Mouse (Mus musculus) liver, embryonic 14.5 days (tissue): ENCODE results near the gene Cnnm1. TPM values are rescaled to one million over a fixed set of nuclear protein-coding genes. Genes with fewer than 3 reads are reported as not detected.

Experiments used
- ATAC-seq: fragments of 200-750 bp; cut with Nextera tagmentation; 2 replicates; pipeline ENCODE4 v1.8.0; 2017; ENCODE audit warnings: moderate number of reproducible peaks, mild to moderate bottlenecking, moderate library complexity; ENCODE audit not compliant: insufficient read depth
- DNase-seq, 3 experiments: peaks; one replicate each; pipeline ENCODE4 v3.0.0-alpha.2; 2012 to 2013; ENCODE audit warnings: low read depth in 3 of 3, low spot score in 3 of 3
- H3K27ac ChIP-seq: fragments of 300-500 bp; sonication (generic); 2 replicates; pipeline ENCODE4 v1.5.1; 2014; ENCODE audit warnings: moderate library complexity, mild to moderate bottlenecking, control low read depth, inconsistent platforms
- H3K27me3 ChIP-seq: fragments of 300-500 bp; sonication (generic); 2 replicates; pipeline ENCODE4 v1.6.1; 2014; ENCODE audit warnings: mild to moderate bottlenecking, low read length, moderate library complexity; ENCODE audit not compliant: control insufficient read depth, insufficient read depth
- H3K36me3 ChIP-seq: fragments of 300-500 bp; sonication (generic); replicated peaks from 2 replicates; pipeline ENCODE4 v1.6.1; 2014; ENCODE audit warnings: low read depth; ENCODE audit not compliant: control insufficient read depth, insufficient read depth
- H3K4me1 ChIP-seq, 2 experiments: fragments of 200-500 bp in 1 of 2; fragments of 300-500 bp in 1 of 2; sonication (generic) in 1 of 2; replicated peaks; 2 replicates each; pipeline ENCODE4 v1.6.1; 2012 to 2014; ENCODE audit warnings: antibody characterized with exemption in 1 of 2, inconsistent platforms in 1 of 2, low read length in 1 of 2; ENCODE audit not compliant: control insufficient read depth in 2 of 2, insufficient read depth in 2 of 2
- H3K4me2 ChIP-seq: fragments of 300-500 bp; sonication (generic); 2 replicates; pipeline ENCODE4 v1.6.1; 2014; ENCODE audit warnings: low read depth, mild to moderate bottlenecking, control low read depth, moderate library complexity
- H3K4me3 ChIP-seq, 2 experiments: fragments of 200-500 bp in 1 of 2; fragments of 300-500 bp in 1 of 2; sonication (generic) in 1 of 2; 2 replicates each; pipeline ENCODE4 v1.5.1; 2012 to 2014; ENCODE audit warnings: low read depth in 2 of 2, low read length in 2 of 2, mild to moderate bottlenecking in 2 of 2, control low read depth in 1 of 2, inconsistent platforms in 1 of 2, moderate library complexity in 1 of 2; ENCODE audit not compliant: insufficient read depth in 1 of 2
- H3K9ac ChIP-seq: fragments of 300-500 bp; sonication (generic); replicated peaks from 2 replicates; pipeline ENCODE4 v1.6.1; 2014; ENCODE audit warnings: mild to moderate bottlenecking, control low read depth, moderate library complexity
- H3K9me3 ChIP-seq: fragments of 300-500 bp; sonication (generic); 2 replicates; pipeline ENCODE4 v1.6.1; 2016; ENCODE audit warnings: low read length, mixed read lengths; ENCODE audit not compliant: control insufficient read depth
- CTCF ChIP-seq: IDR thresholded peaks from 2 replicates; pipeline ENCODE4 v1.5.1; 2016; ENCODE audit warnings: antibody characterized with exemption, low read depth, control low read depth
- EP300 ChIP-seq: IDR thresholded peaks from 2 replicates; pipeline ENCODE4 v1.6.1; 2016; ENCODE audit warnings: antibody characterized with exemption, low read depth
- WGBS: fragments of 180-500 bp; shearing (Covaris S2); extraction: QIAGEN DNeasy Blood & Tissue Kit; methylation state at CpG from one replicate; pipeline ENCODE4 v1.1.7; 2014; ENCODE audit not compliant: insufficient replicate concordance; 5-methylcytosine and 5-hydroxymethylcytosine counted together
- polyA plus RNA-seq, 2 experiments: library from polyadenylated mRNA; depleted of rRNA in 1 of 2; stranded (reverse) in 1 of 2; unstranded in 1 of 2; fragments of >200 nt; fragmentation: Nextera tagmentation in 1 of 2; extraction: Ambion mirVana in 1 of 2; gene quantifications; 2 replicates each; pipeline versions ENCODE4 v1.2.1 to v1.2.3; 2012 to 2014

Gene Cnnm1
- polyA plus RNA-seq, 2 experiments: 0.08 to 0.17 TPM

DNA sequence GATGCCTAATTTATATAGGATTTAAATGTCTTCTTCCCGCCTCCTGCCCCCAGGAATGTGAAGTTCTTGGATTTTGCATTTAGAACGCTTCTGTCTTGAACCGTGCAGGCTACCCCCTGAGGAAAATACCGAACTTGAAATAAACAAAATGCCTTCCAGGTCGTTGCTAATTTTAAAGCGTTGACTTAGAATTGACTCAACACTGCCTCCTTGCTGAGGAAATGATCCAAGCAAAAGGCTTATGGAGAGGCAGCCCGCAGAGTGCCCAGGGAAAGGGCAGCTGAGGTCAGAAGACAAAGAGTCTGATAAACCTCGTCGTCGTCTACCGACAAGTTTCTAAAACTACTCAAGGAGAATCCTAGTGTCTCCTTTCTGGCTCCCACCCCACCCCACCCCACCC, 86.9 kb downstream of the Cnnm1 start:
- no peaks in the 10 kb centered on the region; the same call in 1 of the 2 replicates for H3K27me3 ChIP-seq
- no peak for ATAC-seq
- TF ChIP-seq EP300: no peak
- TF ChIP-seq CTCF: peak; percentile 34; the same call in 1 of the 2 replicates
- H3K4me3 ChIP-seq: no peak overlapping the region
- H3K27ac ChIP-seq: no peak overlapping the region
- 13% methylated on average over 11 of the region's 11 CpGs for WGBS
- H3K9ac ChIP-seq: no peak overlapping the region
- no peaks in the 10 kb centered on the region for H3K36me3 ChIP-seq
- H3K4me1 ChIP-seq: peaks cover 0 to 17% of the 10 kb centered on the region in 2 experiments; a peak in 3 of 4 replicates
- no peak overlapping the region for H3K4me2 ChIP-seq
- no peak for DNase-seq
- no peaks in the 10 kb centered on the region for H3K9me3 ChIP-seq

DNA sequence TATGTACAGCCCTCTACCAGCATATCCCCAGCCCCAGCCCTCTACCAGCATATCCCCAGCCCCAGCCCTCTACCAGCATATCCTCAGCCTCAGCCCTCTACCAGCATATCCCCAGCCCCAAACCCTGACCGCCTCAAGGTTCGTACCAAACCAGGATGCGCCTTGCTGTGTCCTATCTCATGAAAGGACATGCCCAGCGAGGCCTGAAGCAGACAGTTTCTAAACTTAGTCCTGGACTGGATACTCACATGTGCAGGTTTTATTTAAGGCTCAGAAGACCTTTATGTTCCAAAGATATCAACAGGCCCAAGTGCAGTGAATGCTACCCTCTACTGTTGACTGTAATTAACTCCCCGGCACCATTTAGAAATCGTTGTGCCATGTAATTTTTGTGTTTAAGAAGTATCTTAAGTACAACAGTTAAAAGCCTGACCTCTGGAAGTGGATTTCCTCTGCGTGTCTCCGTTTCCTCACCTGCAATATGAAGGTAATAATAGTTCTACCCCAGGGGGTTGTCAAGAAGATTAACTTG, 87.9 kb downstream of the Cnnm1 start:
- ATAC-seq (no peak), DNase-seq (no peak)
- WGBS: 72% methylated on average over 8 of the region's 8 CpGs
- TF ChIP-seq CTCF: no peak
- TF ChIP-seq EP300: no peak
- no peaks in the 10 kb centered on the region; the same call in 1 of the 2 replicates for H3K27me3 ChIP-seq
- H3K9me3 ChIP-seq: no peaks in the 10 kb centered on the region
- no peak overlapping the region for H3K4me2 ChIP-seq
- peaks cover 0 to 17% of the 10 kb centered on the region in 2 experiments; a peak in 3 of 4 replicates for H3K4me1 ChIP-seq
- no peak overlapping the region for H3K27ac ChIP-seq
- no peak overlapping the region for H3K9ac ChIP-seq
- no peak overlapping the region for H3K4me3 ChIP-seq
- no peaks in the 10 kb centered on the region for H3K36me3 ChIP-seq

DNA sequence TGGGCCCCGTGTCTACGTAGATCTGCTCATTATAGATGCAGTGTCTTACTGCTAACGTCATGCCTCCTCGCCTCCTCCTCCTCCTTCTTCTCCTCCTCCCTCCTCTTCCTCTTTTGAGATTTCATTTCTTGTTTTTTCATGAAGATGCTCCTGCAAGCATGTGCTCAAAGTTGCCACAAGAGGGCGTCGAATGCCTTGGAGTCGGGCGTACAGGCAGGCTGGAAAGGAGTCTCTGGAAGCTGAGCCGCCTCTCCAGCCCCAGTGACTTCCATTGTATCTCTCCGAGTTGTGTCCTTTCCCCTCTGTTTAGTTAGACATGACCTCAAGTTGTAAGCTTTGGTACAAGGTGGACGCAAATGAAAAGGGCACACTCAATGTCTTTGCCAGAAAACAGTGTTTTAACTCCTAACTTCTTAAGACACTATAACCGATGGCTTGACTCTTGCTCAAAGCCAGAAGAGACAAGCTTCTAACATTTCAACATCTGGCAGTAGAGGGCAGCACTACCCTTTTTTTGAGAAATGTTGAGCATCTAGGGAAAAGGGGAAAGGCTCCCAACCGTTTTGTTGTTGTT, 90.0 kb downstream of the Cnnm1 start:
- H3K4me2 ChIP-seq: peak overlapping the region; percentile 39
- H3K4me1 ChIP-seq: peaks cover 0 to 4% of the 10 kb centered on the region in 2 experiments; a peak in 2 of 4 replicates
- H3K27ac ChIP-seq: no peak overlapping the region
- H3K9me3 ChIP-seq: no peaks in the 10 kb centered on the region
- H3K9ac ChIP-seq: no peak overlapping the region
- H3K27me3 ChIP-seq: no peaks in the 10 kb centered on the region; the same call in 1 of the 2 replicates
- no peak overlapping the region for H3K4me3 ChIP-seq
- H3K36me3 ChIP-seq: no peaks in the 10 kb centered on the region
- peak; percentile 91 for TF ChIP-seq CTCF
- TF ChIP-seq EP300: no peak
- 3% methylated on average over 13 of the region's 13 CpGs for WGBS
- DNase-seq: peak; percentile 67 to 76 (median 72)
- ATAC-seq: peak; percentile 81

GRCm38 (mm10) chr19:43530921-43531320, 90.7 kb downstream of the Cnnm1 start:
- H3K36me3 ChIP-seq: no peaks in the 10 kb centered on the region
- ATAC-seq (no peak), DNase-seq (no peak)
- H3K4me2 ChIP-seq: no peak overlapping the region
- 32% methylated on average over 12 of the region's 12 CpGs for WGBS
- TF ChIP-seq EP300 (no peak), CTCF (no peak)
- H3K4me3 ChIP-seq: no peak overlapping the region
- no peaks in the 10 kb centered on the region for H3K9me3 ChIP-seq
- no peak overlapping the region for H3K9ac ChIP-seq
- no peak overlapping the region for H3K27ac ChIP-seq
- no peaks in the 10 kb centered on the region; the same call in 1 of the 2 replicates for H3K27me3 ChIP-seq
- no peaks in the 10 kb centered on the region; a peak in 1 of 4 replicates for H3K4me1 ChIP-seq

GRCm38 (mm10) chr19:43535372-43535771, 95.1 kb downstream of the Cnnm1 start:
- Histone ChIP-seq H3K4me1 (no peaks in the 10 kb centered on the region; a peak in 1 of 4 replicates), H3K27me3 (no peaks in the 10 kb centered on the region), H3K27ac (no peak overlapping the region), H3K9me3 (no peaks in the 10 kb centered on the region), H3K9ac (no peak overlapping the region), H3K4me3 (no peak overlapping the region), H3K36me3 (no peaks in the 10 kb centered on the region), H3K4me2 (no peak overlapping the region)
- DNase-seq (no peak), ATAC-seq (no peak)
- 65% methylated on average over 3 of the region's 3 CpGs for WGBS
- TF ChIP-seq EP300 (no peak), CTCF (no peak)
